In genomic region chr5:150918599-150918998, GRCm38 (mm10) we compare ENCODE assay signal across 22 mouse cellular contexts. TPM values are rescaled to one million over a fixed set of nuclear protein-coding genes. Genes with fewer than 3 reads are reported as not detected.
DNase-seq lines count a peak whose midpoint lies in the region; ATAC-seq lines count a peak whose summit lies in the region.
"Had no signal": no experiment of that assay in that cellular context is flagged by ENCODE, and none has a peak within 500 bp of the region (broad histone marks: within the 10 kb centered on the region; RNA-seq: fewer than 3 reads in every experiment).

No protein-coding gene starts in this region.

- H3K9me3 ChIP-seq in hindbrain, embryonic 12.5 days (replicated peaks): no peaks in the 10 kb centered on the region
- H3K9me3 ChIP-seq in hindbrain, embryonic 16.5 days (ENCODE audit: control insufficient read depth, low read length): no peaks in the 10 kb centered on the region
- no peaks in the 10 kb centered on the region for H3K9me3 ChIP-seq in neural tube, embryonic 14.5 days (ENCODE audit: control insufficient read depth, low read length)
- H3K9me3 ChIP-seq: embryonic facial prominence, embryonic 12.5 days; heart, embryonic 15.5 days had no signal

- H3K4me2 ChIP-seq in hindbrain, embryonic 12.5 days (replicated peaks): no peak overlapping the region
- H3K4me2 ChIP-seq in hindbrain, embryonic 16.5 days (ENCODE audit: low read length): no peak overlapping the region
- H3K4me2 ChIP-seq in neural tube, embryonic 14.5 days (ENCODE audit: low read depth, low read length): no peak overlapping the region
- H3K4me2 ChIP-seq: embryonic facial prominence, embryonic 12.5 days; heart, embryonic 15.5 days; lung, embryonic 14.5 days had no signal

- DNase-seq in embryo, embryonic 11 days: peak; percentile 21
- DNase-seq in embryo, embryonic 9.5 days (ENCODE audit: extremely low spot score): no peak
- no peak for DNase-seq in neural tube, embryonic 10.5 days (ENCODE audit: extremely low spot score, low spot score)
- DNase-seq in gastrocnemius, postnatal 25 days: no peak
- no peak for DNase-seq in spleen, adult 18-20 months
- DNase-seq: adrenal gland, adult 2 months; cerebellum, adult 9-10 months; gastrocnemius, postnatal 10 days; heart, postnatal 4 days; lung, postnatal 4 days; right cerebral cortex, postnatal 14 days; thymus, adult 18-20 months; thymus, postnatal 4 days had no signal

- H3K4me3 ChIP-seq in hindbrain, embryonic 12.5 days: no peak overlapping the region
- H3K4me3 ChIP-seq in hindbrain, embryonic 16.5 days (ENCODE audit: low read length): no peak overlapping the region
- H3K4me3 ChIP-seq in neural tube, embryonic 14.5 days (ENCODE audit: low read depth, low read length): no peak overlapping the region
- H3K4me3 ChIP-seq: embryonic facial prominence, embryonic 12.5 days; erythroblast, embryonic 14.5 days; heart, embryonic 15.5 days had no signal

- no peaks in the 10 kb centered on the region for H3K36me3 ChIP-seq in hindbrain, embryonic 12.5 days
- H3K36me3 ChIP-seq in hindbrain, embryonic 16.5 days (ENCODE audit: control insufficient read depth, insufficient read depth, low read length): no peaks in the 10 kb centered on the region
- no peaks in the 10 kb centered on the region for H3K36me3 ChIP-seq in neural tube, embryonic 14.5 days (ENCODE audit: control insufficient read depth, insufficient read depth, low read length)
- H3K36me3 ChIP-seq: embryonic facial prominence, embryonic 12.5 days; heart, embryonic 15.5 days had no signal

- 76% methylated on average over 13 of the region's 13 CpGs for WGBS in hindbrain, embryonic 12.5 days
- WGBS in hindbrain, embryonic 16.5 days: 59% methylated on average over 13 of the region's 13 CpGs
- 69% methylated on average over 13 of the region's 13 CpGs for WGBS in neural tube, embryonic 14.5 days

- 0 out of 2 replicates have a peak, but pooled peaks have one; percentile 32 for ATAC-seq in hindbrain, embryonic 12.5 days (ENCODE audit: low FRiP score)
- ATAC-seq in hindbrain, embryonic 16.5 days: no peak
- ATAC-seq in neural tube, embryonic 14.5 days (ENCODE audit: low read depth): peak; percentile 38; the same call in 1 of the 2 replicates
- ATAC-seq: intestine, embryonic 16.5 days had no signal

- H3K4me1 ChIP-seq in hindbrain, embryonic 12.5 days: no peaks in the 10 kb centered on the region; the same call in 1 of the 2 replicates
- no peaks in the 10 kb centered on the region; the same call in 1 of the 2 replicates for H3K4me1 ChIP-seq in hindbrain, embryonic 16.5 days (ENCODE audit: control insufficient read depth, insufficient read depth, low read depth, low read length)
- no peaks in the 10 kb centered on the region for H3K4me1 ChIP-seq in neural tube, embryonic 14.5 days (ENCODE audit: control insufficient read depth, insufficient read depth, low read length)
- H3K4me1 ChIP-seq: embryonic facial prominence, embryonic 12.5 days had no signal

- 0 out of 2 replicates have a peak overlapping the region, but pooled peaks have one; percentile 18 for H3K27ac ChIP-seq in hindbrain, embryonic 12.5 days
- no peak overlapping the region for H3K27ac ChIP-seq in hindbrain, embryonic 16.5 days (ENCODE audit: low read depth, low read length)
- no peak overlapping the region for H3K27ac ChIP-seq in neural tube, embryonic 14.5 days (ENCODE audit: low read depth, low read length)
- H3K27ac ChIP-seq: embryonic facial prominence, embryonic 12.5 days; heart, embryonic 15.5 days had no signal

- no peaks in the 10 kb centered on the region for H3K27me3 ChIP-seq in hindbrain, embryonic 12.5 days
- no peaks in the 10 kb centered on the region for H3K27me3 ChIP-seq in hindbrain, embryonic 16.5 days (replicated peaks; ENCODE audit: control insufficient read depth, insufficient read depth, low read length)
- no peaks in the 10 kb centered on the region for H3K27me3 ChIP-seq in neural tube, embryonic 14.5 days (ENCODE audit: control insufficient read depth, insufficient read depth, low read length)
- H3K27me3 ChIP-seq: embryonic facial prominence, embryonic 12.5 days; heart, embryonic 15.5 days had no signal

- no peak overlapping the region for H3K9ac ChIP-seq in hindbrain, embryonic 12.5 days
- no peak overlapping the region; the same call in 1 of the 2 replicates for H3K9ac ChIP-seq in hindbrain, embryonic 16.5 days (ENCODE audit: low read depth, low read length)
- H3K9ac ChIP-seq in neural tube, embryonic 14.5 days (replicated peaks; ENCODE audit: low read depth, low read length): no peak overlapping the region
- H3K9ac ChIP-seq: embryonic facial prominence, embryonic 12.5 days; heart, embryonic 15.5 days; lung, embryonic 14.5 days had no signal

RNA-seq across cellular contexts. Expression of gene Kl, which starts 33.8 kb away (rescaled TPM):
- 0.31 TPM in 2 replicates for polyA plus RNA-seq in hindbrain, embryonic 12.5 days (2016; fragmentation: Nextera tagmentation; extraction: Ambion mirVana)
- 1.3 and 1.6 TPM in 2 replicates for polyA plus RNA-seq in hindbrain, embryonic 16.5 days (2015; fragmentation: Nextera tagmentation; extraction: Ambion mirVana)
- 1.2 and 1.5 TPM in 2 replicates for polyA plus RNA-seq in neural tube, embryonic 14.5 days (2014; fragmentation: Nextera tagmentation; extraction: Ambion mirVana)
- total RNA-seq in gastrocnemius, postnatal 25 days (2021): under 1 TPM; 0.56 to 0.74 TPM
- total RNA-seq: common myeloid progenitor, adult 5-6 weeks had no signal
- polyA plus RNA-seq: erythroblast, embryonic 14.5 days had no signal
